Mouse (Mus musculus) left cerebral cortex, adult 18-20 months (tissue): ENCODE data around the gene Zfp384. TPM values are rescaled to one million over a fixed set of nuclear protein-coding genes. Genes with fewer than 3 reads are reported as not detected.
"Not testable (repeated sequence)": the region's sequence is repeated elsewhere in the genome, so short reads cannot be mapped to it uniquely, and the experiment has no call there.

Experiments
- DNase-seq, 2 experiments: peaks; one replicate each; pipeline ENCODE4 v3.0.0; 2021 to 2022; ENCODE audit warnings: low spot score in 2 of 2, mixed read lengths in 1 of 2
- total RNA-seq, 2 experiments: library from RNA; stranded (reverse); gene quantifications; 2 replicates each; pipeline ENCODE4 v1.2.3; 2021

The Zfp384 gene
- total RNA-seq, 2 experiments from 2014 or later, result 45.9 to 47.6 TPM

DNA sequence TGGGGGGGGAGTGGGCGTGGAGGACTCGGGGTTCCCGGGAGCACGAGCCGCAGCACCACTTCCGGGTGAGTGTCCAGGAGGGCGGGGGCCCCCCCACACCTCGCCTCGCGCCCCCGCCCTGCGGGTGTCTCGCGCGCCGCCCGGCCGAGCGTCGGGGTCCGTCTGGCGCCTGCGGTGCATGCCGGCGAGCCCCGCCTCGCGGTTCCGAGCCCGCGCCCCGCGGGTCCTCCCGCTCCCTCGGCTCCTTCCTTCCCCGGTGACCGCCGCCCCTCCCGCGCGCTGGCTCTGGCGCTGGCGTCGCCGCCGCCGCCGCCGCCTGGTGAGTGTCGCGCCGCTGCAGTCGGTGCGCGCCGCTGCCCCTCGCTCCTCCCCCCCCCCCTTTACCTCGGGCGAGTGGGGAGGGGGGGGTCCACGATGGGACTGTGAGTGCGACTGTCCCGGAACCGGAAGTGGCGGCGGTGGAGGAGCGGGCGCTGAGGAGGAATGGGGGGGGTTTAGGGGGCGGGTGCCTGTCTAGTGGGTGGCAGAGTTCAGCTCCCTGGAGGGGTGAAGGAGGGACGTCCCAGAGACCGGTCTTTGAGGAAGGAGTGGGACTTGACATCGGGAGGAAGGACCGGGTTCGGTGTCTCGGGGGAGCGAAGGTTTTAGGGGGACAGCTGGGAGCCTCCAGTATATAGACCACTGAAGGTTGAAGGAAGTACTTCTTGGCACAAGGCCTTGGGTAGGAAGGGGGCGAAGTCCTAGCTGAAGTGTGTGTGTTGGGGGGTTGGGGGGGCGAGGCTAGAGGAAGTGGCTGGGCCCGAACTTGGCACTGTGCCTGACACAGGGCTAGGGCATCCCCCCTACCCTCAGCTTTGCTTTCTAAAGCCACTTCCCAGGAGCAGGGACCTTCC is 482 bp downstream of the Zfp384 start:
- peak; percentile 74 to 79 for DNase-seq

DNA sequence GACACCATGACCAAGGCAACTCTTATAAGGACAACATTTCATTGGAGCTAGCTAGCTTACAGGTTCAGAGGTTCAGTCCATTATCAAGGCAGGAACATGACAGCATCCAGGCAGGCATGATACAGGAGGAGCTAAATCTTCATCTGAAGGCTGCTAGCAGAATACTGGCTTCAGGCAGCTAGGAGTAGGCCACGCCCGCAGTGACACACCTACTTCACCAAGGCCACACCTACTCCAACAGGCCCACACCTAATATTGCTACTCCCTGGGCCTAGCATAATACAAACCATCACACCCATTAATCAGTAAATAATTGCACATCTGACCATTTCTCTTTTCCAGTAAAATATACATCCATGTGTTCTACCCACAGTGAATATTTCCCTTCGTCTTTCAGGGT is 8.7 kb downstream of the Zfp384 start:
- no peak for DNase-seq

DNA sequence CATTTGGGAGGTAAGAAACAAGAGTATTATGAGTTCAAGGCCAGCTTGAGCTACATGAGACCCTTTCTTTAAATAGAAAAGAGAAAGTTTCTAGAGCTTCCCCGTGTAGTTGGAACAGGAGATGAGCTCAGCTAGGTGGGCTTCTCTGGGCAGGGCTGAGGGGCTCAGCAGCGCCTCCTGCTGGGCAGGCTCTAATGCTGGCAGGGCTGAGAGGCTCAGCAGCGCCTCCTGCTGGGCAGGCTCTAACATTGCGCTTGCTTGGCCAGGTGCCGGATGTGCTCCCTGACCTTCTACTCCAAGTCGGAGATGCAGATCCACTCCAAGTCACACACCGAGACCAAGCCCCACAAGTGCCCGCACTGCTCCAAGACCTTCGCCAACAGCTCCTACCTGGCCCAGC is 21.6 kb downstream of the Zfp384 start:
- DNase-seq, result not testable (repeated sequence)

DNA sequence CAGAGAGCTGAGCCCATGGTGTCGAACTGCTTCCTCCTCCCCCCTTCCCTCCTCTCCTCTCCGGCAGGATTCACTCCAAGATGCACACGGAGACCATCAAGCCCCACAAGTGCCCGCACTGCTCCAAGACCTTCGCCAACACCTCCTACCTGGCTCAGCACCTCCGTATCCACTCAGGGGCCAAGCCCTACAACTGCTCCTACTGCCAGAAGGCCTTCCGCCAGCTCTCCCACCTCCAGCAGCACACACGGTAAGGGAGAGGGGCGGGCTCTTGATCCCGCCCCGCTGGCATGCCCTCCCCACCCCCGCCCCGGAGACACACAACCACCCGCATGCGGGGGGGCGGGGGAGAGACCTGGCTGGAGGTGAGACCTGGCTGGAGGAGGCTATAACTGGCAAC is 22.7 kb downstream of the Zfp384 start:
- DNase-seq, result no peak

DNA sequence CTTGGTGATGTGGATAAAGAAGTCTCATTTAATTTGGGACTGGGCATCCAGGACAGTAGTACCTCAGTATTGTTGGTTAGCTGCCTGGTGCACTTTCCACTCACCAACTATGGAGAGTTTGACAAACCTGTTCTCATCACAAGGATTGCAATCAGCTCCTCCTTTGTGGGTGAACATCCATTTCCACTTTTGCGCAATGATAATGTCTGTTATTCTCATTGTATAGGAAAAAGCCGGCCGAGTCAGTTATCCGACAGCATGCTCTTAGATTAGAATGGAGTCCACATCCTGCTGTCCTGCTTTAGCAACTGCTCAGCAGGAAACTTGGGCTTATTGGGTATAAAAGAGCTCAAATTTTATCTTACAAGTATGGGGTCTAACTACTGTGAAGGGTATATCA is 29.7 kb downstream of the Zfp384 start:
- no peak for DNase-seq

DNA sequence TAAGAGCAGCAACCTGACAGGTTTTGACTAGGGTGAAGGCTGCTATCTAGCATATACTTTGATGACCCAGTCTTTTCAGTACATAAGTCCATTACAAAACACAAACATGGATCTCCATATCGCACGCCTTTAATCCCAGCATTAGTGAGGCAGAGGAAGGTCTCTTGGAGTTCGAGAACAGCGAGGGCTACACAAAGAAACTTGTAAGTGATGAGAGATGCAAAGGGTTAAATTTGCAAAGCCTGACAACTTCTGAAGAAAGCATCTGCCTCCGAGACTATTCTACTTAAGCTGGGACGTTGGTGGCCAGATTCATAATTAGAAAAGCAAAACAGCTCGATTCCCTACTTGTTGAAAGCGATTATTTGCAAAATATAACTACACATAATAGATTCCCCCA is 30.2 kb downstream of the Zfp384 start:
- no peak for DNase-seq

DNA sequence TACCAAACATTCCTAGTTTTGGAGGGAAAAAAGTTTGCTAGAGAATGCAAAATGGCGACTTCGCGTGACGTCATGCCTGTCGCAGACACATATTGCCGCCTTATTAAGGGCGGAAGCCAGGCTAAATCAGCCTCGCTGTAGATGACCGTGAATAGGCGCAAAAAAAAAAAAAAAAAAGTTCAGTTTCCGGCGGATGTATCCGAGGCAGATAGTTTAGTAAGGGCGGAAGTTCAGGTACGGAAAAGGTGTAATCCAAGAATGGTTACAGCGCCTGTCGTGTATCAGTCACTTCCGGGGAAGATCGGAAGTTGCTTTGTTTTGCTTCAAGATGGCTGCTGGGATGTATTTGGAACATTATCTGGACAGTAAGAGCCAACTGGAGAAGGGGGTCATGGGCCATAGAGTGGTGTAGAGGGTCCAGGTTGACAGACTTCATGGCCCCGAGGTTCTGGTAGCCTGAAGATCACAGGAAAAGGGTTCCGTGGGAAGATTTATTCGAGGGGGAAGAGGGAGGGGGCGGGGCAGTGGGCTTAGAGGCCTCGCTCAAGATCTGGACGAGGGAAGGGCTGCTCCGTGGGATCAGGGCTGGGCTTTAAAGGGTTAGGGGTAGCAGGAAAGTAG is 30.7 kb downstream of the Zfp384 start, which contains the start of gene Ing4:
TSS of gene Ing4 (plus strand) at position 228 of the 621 bp plus-strand sequence.
- DNase-seq, result peak; percentile 85 to 91

DNA sequence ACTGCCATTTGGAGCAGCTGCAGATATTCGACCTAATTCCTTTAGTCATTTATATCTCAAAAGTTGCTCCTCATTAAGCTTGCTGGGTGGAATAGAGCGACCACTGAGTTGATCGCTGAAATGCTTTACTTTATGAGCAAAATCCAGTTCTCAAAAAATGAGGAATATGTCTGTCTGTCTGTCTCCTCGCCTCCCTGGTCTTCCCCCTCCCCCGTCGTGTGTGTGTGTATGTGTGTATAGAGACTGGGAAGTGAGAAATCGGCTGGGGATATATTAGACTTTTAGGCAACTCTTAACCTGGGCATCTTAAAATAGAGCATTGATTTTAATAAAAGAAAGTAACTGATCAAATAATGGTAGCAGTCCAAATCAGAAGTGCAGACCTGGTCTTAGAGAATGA is 31.3 kb downstream of the Zfp384 start:
- no peak for DNase-seq

DNA sequence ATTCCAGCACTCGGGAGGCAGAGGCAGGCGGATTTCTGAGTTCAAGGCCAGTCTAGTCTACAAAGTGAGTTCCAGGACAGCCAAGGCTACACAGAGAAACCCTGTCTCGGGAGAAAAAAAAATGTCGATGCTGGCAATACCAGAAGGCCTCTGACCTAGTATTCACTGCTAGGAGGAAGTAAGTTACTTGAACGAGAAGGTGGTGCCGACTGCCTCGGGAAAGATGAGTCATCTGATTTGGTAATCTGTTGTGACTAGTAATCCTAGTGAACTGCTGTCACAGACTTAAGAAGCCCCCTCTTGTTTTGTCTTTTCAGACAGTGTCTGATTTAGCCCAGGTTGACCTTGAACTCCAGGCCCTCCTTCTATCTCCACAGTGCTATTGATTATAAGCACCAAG is 32.1 kb downstream of the Zfp384 start:
- no peak for DNase-seq

DNA sequence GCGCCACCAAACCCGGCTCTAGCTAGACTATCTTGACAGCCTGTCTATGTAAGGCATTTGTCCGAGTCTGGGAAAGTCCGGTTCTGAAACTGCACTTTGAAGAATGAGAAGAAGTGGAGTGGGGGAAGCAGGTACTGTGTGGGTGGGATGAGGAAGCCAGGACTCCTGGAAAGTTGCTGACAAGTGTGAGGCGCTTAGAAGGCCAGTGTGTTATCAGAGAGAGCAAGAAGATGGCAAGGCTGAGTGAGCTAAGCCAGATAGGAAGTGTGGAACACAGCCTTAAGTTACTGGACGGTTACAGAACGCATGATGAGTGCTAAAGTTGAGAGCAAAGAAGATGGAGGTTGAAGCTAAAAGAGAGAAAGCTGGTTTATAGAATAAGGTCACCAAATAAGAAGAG is 33.1 kb downstream of the Zfp384 start:
- DNase-seq, result no peak

DNA sequence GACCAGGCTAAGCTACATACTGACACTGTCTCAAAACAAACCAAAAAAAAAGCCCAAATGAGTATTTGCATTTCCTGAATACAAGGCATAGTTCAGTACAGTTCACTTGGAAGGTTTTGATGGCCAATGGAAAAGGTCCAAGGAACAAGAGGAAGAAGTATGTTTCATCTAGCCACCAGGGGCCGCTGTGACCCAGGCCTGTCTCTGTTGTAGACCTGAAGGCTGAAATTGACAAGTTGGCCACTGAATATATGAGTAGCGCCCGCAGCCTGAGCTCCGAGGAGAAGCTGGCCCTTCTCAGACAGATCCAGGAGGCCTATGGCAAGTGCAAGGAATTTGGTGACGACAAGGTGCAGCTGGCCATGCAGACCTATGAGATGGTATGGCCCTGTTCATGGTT is 37.7 kb downstream of the Zfp384 start:
- DNase-seq, result peak; percentile 78 to 82

DNA sequence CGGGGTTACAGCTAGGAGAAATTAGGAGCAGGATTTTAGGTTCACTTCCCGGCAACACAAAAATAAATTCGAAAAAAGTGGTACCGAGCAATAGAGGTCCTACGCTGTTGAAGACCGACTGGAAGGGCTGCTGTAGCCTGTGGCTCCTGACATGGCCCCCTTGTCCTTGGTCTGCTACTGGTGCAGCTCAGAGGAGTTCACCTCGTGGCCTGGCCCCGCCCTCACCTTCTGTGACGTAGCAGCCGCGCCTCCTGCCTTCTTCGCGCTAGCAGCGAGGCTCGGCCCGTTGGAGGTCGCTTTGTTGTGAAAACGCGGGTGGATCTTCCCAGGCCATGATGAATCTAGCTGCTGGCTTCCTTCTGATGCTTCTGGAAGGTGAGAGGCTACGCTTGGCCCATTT is 40.7 kb downstream of the Zfp384 start, which contains the start of gene Acrbp:
TSS of gene Acrbp (plus strand) at position 12 of the 400 bp plus-strand sequence.
- no peak for DNase-seq

DNA sequence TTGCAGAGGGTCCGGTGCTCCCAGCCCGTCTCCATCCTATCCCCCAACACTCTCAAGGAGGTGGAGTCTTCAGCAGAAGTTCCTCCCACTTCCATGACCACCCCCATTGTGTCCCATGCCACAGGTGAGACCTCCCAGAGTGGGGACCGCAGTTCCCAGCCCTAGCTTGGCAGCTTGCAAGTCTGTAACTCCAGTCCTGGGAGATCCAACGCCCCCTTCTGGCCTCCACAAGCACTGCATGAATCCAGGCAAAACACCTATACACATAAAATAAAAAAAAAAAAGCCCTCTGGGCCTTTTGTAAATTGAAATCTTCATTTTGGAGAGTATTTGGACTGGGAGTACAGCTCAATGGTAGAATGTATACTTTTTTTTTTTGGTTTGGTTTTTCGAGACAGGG is 42.3 kb downstream of the Zfp384 start:
- DNase-seq, result no peak

DNA sequence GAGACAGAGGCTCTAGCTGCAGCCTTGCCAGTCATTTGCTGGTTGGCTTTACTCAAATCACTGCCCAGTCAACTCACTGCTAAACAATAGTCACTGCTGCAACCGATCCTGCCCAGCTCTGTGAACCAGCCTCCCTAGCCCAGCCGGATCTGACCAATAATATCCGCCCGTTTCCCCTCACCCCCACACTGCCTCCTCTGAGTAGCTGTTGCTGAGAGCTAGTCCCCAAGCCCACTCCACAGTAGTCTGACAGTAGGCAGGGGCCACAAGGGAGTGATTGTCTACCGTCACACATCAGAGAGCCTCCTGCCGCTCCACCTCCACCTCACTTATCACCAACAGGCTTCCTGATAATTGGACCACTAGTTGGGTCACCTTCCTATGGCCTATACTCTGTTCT is 52.5 kb downstream of the Zfp384 start:
- DNase-seq, result no peak

DNA sequence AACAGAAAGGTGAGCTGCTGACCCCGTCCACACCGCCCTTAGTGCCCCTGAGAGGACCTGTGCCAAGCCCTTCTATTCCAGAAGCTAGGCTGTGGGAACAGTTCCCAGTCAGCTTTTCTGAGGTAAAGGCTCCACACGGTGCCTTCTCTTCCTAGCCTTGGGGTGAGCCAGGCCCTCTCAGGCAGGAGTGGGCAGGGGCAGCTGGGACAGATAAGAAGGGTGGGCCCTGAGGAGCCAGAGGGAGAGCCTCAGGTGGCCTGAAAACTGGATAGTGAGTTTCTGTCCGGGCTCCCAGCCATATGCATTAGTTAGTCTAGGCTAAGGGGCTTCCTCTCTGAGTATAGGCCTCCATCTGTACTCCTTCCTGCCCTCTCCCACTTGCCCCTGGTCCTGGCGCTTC is 53.6 kb downstream of the Zfp384 start:
- DNase-seq, result no peak

DNA sequence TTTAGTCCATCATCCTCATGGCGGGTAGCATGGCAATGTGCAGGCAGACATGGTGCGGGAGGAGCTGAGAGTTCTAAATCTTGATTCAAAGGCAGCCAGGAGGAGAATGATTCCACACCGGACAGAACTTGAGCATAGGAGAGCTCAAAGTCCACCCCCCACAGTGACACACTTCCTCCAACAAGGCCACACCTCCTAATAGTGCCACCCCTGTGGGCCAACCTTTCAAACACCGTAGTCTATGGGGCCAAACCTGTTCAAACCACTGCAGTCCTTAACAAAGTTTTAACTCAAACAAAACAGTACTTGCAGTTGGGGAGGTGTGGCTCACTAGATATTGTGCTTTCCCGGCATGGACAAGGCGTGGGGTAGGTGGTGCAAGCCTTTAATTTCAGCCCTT is 55.0 kb downstream of the Zfp384 start:
- DNase-seq, result no peak

DNA sequence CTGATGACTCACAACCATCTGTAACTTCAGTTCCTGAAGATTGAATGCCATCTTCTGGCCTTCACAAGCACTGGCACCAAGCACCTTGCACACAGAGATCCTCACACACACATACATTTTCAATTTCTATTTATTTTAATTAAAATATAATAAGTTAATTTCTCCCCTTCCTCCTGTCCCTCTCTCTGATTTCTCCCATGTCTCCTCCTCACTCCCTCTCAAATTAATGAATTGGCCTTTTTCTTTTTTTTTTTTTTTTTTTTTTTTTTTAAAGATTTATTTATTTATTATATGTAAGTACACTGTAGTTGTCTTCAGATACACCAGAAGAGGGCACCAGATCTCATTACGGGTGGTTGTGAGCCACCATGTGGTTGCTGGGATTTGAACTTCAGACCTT is 56.3 kb downstream of the Zfp384 start:
- not testable (repeated sequence) for DNase-seq

DNA sequence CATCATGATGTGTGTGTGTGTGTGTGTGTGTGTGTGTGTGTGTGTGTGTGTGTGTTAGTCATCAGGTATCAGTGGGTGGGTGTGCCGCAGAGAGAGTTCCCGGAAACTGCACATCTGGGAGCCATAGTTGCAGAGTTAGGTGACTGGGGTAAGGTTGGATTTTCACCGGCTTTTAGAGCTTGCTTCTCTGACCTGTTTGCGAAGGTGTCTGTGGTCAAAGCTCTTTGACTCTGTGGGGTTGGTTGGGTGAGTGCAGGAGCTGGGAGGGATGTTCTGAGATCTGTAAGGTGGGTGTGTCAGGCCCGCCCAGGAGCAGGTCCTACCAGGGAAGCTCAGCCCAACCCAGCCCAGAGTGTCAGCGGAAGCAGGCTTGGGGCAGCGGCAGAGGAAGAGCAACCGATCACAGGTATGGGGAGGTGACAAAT is 58.6 kb downstream of the Zfp384 start, which contains the start of gene Lpar5:
TSS of gene Lpar5 (plus strand) at position 350 of the 425 bp plus-strand sequence.
- no peak for DNase-seq

DNA sequence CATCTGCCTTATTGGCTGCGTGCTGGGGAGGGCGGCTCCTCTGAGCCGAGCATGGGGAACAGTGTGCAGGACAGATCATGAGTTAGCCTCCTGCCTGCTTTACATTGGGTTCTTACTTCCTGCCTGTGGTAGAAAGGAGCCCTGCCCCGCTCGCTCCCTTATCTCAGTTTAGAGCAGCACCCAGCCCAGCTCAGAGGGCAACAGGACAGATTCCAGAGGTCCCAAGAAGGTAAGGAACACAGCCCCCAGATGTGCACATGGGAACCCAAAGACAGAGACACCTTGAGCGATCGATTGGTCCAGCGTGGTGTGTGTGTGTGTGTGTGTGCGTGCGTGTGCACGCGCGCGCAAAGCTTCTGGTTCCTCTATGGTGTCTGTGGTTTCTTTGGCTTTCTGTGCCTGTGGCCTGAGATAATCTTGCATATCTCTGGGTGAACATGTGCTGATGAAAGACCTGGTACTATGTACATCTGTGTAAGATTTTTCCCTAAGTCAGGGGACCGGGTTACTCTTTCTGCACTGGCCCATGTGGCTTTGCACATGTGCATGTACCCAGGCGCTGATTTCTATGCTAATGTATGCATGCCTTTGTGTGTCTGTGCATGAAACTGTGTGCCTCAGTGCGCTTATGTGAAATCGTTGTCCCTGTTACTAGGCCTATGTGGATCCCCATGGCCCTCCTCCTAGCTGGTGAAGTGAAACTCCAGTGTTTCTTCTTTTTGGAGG is 62.4 kb downstream of the Zfp384 start:
- DNase-seq, result no peak

DNA sequence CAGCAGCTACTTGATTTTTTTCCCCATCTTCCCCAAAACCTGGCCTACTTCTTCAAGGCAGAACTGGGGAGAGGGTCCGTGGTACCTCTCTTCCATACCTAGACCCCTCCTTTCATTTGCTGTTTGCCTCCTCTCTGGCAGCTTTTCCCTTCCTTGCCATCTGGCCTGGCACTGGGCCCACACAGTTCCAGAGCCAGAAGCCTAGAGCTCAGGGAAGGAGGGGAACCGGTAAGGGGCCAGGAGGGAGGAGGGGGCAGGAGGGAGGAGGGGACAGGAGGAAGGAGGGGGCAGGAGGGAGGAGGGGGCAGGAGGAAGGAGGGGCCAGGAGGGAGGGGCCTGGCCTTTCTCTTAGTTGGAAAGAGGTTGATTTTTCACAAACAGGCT is 62.9 kb downstream of the Zfp384 start:
- peak; percentile 35 to 68 for DNase-seq

DNA sequence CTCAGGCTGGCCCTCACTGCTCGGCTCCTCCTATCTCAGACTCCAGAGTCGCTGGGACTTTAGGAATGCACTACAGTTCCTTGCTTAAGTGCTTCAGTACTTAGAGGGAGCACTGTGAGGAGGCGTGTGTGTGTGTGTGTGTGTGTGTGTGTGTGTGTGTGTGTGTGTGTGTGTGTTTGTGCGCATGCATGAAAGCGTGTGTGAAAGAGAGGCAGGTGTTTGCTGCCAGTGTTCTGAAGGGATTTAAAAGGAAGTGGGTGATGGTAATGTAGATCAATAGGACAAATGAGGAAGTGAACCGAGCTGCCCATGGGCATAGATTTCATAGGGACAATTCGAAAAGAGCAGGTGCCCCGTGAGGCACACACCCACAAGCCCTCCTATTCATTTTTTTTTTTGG is 64.9 kb downstream of the Zfp384 start:
- no peak for DNase-seq

DNA sequence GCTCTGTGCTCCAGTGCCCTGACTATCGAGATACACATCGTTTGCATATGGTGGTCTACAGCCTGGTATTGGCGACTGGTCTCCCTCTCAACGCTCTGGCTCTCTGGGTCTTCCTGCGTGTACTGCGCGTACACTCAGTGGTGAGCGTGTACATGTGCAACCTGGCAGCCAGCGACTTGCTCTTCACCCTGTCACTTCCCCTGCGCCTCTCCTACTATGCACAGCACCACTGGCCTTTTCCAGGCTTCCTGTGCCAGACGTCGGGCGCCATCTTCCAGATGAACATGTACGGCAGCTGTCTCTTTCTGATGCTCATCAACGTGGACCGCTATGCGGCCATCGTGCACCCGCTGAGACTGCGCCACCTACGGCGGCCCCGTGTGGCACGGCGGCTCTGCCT is 72.4 kb downstream of the Zfp384 start:
- no peak for DNase-seq
